Mouse (Mus musculus): ENCODE measurements around the gene Ttll11.

Gene Ttll11

DNA sequence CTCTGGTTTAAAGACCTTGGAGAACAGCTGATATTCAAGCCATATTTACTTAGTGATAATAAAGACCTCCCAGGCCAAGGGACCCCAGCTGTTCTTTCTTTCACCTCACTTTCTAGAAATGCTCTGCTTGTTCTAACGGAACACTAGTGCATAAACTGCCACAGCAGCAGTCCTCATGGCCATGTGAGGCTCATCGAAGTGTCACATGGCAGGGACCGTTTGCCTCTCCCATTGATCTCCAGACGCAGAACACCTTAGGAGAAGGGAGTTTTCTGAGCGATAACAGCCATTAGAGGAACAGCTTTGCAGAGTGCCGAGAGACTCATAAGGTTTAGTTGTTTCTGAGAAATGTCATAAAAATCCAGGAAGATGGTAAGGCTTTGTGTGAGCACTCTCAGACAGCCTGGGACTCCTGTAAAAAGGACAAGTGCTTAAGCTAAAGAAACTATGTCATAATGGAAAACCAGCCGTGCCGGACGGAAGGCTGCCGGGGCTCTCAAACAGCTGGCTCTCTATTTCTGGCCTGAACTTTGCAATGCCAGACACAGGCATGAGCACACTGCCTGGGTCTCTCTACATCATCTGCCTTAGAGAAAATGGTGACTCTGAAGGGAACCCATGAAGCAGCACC, 13.7 kb downstream of the Ttll11 start:
- CTCF ChIA-PET, result no interaction called here

DNA sequence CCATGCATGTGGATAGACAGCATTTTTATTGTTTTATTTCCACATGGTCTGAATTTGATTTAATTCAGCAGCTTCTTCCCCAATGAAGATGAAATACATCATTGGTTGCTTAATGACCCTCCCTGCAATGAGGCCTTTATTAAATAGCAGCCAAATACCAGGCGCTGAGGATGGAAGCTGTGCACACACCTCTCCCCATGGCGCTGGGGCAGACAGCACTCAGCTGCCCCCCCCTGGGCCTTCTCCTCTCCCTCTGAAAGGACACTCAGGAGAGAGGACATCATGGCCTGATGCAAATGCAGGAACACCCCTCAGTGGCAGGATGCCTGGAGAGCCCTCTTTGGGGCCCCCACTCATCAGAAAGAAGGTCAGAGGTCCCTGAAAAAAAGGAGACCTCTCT, 16.4 kb downstream of the Ttll11 start:
- CTCF ChIA-PET, result no interaction called here

DNA sequence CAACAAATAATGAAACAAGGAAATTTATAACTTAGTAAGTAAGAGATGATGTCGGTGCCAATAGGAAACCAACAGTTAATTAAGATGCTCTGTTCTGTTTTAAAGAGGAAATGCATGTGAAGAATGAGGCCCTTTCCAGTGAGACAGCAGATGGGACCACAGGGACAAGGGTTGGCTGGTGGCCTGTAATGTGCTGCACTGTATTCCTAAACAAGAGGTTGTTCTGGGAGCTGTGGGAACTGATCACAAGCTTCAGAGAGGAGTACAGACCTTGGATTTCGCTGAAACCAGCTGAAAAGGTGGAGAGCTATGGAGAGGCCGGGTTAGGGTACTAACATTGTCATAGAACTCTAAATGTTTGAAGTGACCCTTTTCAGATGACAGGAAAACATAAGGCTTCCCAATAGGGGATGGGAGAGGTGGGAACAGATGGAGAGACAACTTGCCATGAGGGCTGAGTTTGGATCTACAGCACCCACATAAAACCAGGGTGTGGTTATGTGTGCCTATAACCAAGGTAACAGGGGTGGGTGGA, 18.1 kb downstream of the Ttll11 start:
- CTCF ChIA-PET, result no interaction called here

DNA sequence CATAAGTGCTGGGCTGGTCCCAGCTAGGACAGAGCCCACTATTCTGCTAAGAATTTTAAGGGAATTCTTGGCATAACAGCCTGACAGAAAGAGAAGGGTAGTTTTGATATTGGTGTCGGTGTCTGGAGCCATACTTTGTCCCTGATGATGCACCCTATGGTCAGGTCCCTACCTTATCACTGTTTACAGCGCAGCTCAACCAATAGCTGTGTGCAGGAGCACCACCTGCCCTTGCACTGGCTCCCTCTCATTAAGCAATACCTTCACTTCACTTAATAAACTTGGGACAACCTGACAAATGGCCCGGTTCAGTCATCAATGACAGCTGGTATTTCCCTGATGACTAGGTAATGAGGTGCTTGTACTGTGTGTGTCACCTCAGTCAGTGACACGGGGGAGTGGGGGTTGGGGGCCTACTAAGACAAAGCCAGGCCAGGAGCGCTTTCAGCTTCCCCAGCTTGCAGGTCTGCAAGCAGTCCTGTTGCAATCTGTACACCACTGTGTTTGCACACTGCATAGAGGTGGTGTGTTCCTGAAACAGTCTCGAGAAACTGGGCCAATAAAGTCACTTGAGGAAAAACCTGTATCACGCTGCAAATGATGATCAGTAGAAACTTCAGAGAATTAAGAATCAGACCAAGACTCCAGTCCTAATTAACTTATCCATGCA, 22.1 kb downstream of the Ttll11 start:
- CTCF ChIA-PET, result no interaction called here

DNA sequence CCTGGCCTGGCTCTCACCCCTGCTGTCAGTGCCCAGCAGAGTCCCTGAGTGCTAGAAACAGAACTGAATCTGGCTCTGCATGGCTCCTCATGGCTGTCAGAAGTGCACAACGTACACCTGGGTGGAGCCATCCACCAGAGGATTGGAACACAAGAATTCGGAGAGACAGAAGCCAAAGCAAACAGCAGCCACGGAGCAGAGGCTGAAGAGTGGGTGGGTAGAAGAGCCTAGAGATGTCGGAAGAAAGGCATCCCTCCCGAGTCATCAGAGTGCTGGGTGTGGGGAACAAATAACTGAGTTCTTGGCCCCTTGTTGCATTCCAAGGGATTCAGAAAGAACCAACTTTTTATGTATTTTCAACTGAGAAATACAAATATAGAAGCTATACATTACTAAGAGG, 24.5 kb downstream of the Ttll11 start:
- CTCF ChIA-PET, result no interaction called here

DNA sequence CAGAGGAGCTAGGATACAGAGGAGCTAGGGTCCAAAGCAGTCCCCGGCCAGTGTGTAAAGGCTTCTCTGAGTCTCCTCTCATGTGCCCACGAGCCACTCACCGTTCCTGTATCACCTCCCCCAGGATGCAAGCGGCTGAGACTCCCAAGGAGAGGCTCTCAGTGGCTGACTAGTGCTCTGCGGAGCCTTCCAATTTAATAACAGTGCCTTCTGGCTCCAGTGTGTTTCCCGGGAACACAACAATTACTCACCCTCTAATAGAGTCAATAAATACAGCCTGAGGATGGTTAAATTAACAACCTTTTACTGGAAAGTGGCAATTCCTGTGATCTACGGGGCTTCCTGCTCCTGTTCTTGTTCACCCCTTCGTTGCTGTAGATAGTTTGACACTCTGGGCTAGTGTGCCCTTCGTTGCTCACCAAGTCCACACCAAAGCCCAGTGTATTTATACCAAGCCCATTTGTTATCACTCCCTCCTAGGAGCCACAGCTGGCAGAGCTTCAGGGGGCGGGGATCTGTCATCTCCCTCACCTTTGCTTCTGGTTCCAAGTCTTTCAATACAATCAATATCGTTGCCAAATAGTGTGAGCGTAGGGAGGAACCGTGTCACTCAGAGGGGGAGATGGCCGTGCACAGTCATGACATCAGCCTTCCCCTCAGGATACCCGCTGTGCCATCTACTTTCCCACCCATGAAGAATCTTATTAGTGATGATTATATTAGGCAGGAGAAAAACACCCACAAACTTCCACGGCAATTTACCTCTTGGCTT, 27.3 kb downstream of the Ttll11 start:
- CTCF ChIA-PET, result no interaction called here

DNA sequence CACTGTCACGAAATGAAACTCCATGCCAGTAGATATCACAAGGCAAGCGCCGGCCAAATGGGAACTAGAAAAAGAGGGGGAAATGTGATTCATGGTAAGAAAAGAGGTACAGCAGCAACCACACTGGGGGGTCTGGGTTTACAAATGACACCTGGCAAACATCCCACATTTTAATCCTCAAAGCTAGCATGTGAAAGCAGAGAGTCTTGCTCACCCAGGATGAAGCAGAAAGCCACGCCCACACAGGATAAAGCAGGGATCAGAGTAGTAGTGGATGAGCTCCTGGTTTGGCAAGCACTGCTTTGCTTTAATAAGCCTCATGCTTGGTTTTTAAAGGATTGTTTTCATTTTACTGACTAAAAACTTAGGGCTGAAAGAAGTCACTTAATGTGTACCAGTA, 34.8 kb downstream of the Ttll11 start:
- CTCF ChIA-PET, result no interaction called here

DNA sequence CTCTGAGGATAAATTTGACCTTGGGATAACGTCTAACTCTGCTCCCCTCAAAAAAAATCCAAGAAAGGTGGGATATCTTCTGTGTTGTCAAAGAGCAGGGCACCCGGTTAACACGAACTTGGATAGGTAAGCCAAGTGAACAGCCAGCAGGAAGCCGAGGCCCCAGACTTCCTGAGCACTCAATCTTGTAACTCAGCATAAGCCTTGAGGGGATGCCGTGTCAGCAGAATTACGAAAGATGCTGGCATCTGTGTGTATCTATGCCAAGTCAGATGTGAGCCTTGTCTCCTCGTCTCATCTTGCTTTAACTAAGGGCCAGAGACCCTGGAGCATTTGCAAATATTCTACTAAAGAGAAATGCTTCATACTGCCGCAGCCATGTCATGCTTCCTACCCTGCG, 36.8 kb downstream of the Ttll11 start:
- CTCF ChIA-PET, result no interaction called here

DNA sequence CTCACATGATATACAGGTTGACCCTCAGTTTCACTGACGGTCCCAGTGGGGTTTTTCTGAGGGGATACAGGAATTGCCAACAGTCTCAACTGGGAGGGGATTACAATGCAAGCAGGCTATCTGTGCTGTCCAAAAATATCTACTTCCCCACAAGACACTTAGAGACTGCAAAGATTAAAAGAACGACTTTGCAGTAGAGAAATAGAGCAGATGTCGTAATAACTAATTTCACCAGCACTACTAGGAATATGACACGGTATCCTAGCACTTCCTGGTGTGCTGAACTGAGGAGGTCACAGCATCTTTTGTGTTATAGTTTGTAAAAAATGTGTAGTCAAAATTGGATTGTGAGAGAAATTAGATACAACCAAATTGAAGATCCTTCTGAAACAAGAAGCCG, 44.7 kb downstream of the Ttll11 start:
- CTCF ChIA-PET, result no interaction called here

DNA sequence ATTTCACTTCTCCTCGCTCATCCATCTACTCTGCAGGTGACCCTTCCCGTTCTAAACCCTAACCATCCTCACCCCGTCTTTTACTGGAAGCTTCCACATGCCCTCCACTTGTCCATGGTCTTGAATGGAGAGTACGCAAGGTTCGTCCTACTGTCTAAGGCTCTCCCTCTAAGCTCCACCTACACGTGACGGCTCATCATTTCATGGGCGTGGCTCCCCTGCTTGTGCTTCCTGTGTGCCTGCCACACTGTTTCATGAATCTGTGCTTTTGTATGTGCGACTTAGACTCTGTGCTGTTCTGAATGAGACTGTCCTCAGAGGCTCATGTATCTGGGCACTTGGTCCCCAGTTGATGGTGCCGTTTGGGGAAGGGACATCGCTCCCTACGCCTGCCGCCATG, 46.6 kb downstream of the Ttll11 start:
- CTCF ChIA-PET, result no interaction called here

DNA sequence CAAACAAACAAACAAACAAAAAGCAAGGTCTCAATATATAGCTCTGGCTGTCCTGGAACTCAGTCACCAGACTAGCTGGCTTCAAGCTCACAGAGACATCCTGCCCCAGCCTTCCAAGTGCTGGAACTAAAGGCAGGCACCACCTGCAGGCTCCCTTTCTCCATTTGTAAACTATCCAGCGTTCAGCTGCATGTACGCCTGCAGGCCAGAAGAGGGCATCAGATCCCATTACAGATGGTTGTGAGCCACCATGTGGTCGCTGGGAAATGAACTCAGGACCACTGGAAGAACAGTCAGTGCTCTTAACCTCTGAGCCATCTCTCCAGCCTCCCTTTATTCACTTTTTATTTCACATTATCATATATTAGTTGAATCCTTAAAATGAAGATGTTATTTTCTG, 48.1 kb downstream of the Ttll11 start:
- CTCF ChIA-PET, result no interaction called here

DNA sequence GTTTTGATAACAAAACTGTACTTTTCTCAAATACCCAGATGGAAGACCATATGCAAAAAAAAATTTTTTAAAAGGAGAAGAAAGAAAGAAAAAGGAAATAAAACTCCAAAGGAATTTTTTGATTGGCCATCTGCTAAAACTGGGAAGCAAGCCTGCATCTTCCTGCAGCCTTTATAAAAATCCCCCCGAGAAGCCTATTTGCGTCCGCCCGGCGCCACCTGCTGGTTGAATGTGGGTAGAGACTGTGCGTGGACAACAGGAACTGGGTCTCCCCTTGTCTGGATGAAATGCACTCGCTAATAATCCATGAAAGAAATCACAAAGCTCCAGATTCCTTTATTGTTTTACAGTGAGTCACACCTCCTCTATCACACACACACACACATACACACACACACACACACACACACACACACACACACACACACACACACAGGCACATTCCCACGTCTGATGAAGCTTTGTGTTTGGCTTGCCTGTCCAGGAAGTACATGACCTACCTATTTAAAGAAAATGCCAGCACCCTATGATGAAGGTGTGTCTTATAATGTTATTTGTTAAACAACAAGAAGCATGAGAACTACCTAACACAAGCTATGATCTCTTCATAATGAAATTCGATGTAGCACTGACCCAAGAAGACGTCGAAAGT, 49.1 kb downstream of the Ttll11 start:
- CTCF ChIA-PET, result no interaction called here

DNA sequence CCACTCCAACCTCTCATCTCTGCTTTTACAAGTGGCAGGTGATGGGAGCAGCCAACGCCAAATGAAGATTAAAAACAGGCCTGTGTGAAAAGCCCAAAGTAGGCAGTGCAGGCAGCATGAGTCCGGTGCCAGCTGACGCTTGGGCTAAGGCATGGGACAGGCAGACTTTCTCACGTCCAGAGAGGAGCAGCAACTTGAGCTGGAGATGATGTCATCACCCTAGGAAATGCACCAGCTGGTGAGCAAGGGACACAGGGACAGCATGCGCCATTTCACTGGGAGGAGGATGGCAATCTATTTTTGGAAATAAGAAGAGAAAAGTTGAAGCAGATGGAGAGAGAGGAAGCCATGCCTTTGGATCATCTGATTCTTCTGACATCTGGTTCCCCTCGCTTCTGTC, 51.6 kb downstream of the Ttll11 start:
- CTCF ChIA-PET, result no interaction called here

DNA sequence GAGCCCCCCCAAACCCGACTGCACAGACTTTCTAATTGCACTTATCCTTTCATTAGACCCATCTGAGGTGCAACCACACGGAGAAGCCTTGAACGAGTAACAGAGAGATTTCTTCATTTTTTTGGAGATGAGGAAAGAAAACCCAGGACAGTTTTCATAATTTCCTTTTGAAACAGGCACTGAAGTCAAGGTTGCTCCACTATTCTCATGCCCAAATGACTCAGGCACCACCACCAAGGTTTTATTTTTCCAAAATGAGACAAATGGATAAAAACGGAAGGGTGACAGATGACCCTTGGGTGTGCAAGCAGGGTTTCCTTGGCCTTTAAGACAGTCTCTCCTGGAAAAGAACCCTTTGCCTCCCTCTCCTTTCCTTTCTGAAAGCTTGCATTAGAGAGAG, 54.8 kb downstream of the Ttll11 start:
- CTCF ChIA-PET, result no interaction called here

DNA sequence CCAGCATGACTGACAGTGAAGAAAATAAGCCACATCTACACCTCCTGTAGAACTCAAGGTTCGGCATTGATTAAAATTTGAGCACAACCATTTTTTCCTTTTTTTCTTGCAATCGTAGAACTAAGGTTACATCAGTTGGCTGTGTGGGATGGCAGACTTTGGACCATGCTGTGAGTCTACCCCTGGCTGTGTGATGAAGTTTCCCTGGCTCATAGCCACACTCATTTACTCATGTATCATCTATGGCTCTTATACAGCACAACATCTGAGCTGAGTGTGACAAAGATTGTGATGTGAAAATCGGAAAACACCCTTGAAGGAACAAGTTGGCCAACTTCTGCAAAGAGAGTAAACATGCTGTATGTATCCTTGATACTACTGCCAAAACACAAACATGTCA, 56.8 kb downstream of the Ttll11 start:
- CTCF ChIA-PET, result no interaction called here

DNA sequence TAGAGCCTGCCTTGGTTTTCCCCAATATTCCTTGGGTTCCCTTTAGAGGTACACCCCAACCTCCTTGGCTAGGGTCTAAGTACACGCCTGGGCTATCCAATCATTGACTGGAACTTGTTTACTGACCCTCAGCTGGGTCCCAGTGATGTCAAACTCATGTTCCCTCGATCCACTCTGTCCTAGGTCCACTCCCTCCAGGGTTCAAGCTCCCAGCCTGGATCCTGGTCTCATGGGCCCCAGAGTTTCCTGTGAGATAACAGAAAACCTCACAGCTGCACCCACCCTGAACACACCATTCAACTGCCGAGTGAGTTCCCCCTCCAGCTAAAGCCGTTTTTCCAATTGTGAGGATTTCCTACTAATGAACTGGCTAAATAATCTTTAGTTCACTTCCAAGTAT, 67.6 kb downstream of the Ttll11 start:
- CTCF ChIA-PET, result interaction anchor here (0.6 kb wide), 1 partner anchor 1478 kb away, joined by 3 read pairs; no protein-coding TSS in a partner anchor

DNA sequence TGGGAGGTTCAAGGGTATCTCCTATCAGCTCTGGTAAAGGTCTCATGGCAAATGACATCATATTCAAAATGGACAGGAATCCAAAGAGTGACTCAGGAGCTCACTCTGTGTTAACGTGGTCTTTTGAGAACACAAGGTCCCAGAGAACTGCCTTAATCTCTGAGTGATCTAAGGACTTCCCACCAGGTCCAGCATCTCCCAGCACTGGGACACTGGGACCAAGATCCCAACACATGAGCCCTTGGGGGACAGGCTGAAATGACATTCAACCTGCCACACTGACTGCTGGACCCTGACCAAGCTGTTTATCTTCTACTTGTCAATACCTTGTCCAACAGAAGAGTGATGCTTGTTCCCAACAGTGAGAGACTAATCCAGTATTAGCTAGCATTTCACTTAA, 68.0 kb downstream of the Ttll11 start:
- CTCF ChIA-PET, result interaction anchor here (0.6 kb wide), 1 partner anchor 1478 kb away, joined by 3 read pairs; no protein-coding TSS in a partner anchor

DNA sequence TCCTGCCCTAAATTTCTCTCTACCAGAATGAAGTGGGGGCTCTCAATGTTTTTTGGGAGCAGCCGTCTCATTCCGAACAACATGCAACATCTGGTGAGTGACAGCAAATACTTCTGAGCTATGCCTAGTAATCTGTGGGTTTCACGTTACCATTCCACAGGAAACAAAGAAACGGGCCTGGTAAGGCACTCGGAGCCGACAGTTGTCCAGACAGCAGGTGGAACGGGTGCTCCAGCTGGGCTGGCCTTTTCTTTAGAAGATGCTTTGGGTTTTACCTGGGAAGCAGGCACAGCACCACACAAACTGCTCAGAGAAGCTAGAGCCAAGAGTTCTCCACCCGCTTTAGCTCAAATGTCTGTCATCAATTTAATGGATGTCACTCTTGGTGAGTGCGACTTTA, 69.0 kb downstream of the Ttll11 start:
- CTCF ChIA-PET, result no interaction called here

DNA sequence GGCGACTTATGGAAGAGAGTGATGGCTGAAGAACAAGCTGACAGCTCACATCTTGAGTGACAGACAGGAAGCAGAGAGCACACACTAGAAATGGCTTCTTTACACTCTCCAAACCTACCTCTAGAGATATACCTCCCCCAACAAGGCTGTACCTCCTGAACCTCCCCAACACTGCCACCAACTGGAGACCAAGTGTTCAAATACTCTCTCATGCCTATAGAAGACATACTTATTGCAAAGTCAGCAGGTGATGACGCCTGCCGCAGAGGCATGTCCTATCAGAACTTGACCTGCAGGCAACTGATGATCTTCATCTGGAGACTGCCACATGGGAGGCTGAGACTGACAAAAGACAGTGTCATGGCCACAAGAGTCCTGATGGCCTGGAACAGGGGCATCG, 70.4 kb downstream of the Ttll11 start:
- CTCF ChIA-PET, result interaction anchor here (0.6 kb wide), 1 partner anchor 12 kb away, joined by 4 read pairs; no protein-coding TSS in a partner anchor

DNA sequence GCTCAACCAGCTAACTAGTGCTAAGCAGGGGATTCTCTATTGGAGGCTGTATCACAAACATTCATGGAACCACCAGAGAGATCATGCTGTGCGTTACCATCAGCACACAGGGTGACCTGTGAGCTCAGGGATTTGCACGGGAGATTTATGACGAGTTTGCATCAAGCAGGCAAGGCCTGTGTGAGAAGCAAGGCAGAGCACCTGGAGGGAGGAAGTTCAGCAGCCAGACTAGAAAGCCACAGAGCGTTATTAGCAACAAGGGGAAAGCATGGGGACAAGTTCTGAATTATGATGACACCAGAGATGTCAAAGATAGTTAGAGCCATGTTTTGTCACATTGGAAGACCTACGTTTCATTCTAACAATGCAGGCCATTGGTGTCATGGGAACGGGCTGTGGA, 72.1 kb downstream of the Ttll11 start:
- CTCF ChIA-PET, result interaction anchor here (0.9 to 1.0 kb wide), 2 partner anchors 19 to 258 kb away, joined by 3 to 4 read pairs; no protein-coding TSS in a partner anchor

DNA sequence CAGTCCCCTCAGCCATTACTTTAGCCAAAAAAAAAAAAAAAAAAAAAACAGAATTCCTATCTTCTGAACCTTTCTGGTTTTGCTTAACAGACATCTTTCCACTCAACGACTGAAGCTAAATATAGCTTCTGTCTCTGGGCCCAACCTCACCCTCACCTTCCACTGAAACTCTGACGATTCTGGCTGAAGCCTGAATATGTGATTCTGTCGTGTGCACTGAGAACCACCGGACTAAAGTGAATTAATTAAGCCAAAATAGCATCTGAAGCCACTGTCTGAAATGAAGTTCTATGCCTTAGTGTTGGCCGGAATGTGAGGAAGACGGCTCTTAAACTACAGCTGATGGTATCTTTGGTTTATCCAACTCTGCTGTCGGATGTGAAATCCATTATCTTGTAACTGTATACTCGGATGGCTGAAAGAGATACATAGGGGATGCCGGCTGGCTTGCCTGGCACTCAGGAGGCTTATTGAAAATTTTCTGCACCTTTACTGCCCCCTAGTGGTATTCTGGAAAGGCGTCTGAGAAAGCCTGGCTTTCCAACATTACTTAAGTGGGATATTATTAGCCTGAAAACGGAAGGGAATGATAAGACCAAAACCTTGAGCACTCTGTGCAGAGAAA, 73.4 kb downstream of the Ttll11 start:
- CTCF ChIA-PET, result interaction anchor here (0.6 kb wide), 1 partner anchor 1481 kb away, joined by 4 read pairs; no protein-coding TSS in a partner anchor

DNA sequence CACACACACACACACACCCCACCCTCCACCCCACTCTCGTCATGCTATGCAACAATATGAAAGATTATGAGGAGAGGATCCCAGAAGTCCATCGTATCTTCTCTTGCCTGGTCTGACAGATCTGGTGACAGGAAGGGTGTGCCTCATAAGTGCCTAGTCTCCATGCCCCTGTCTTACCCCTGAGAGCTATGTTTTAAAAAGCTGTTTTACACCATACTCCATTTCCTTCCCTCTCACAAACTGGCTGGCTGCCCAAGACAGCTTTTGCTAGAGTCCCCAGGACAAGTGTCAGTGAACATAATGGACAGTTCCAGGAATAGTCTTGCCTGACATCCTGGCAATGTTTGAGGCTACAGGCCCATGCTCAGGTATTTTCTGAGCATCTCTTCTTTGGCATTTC, 78.9 kb downstream of the Ttll11 start:
- CTCF ChIA-PET, result no interaction called here
